Mouse (Mus musculus): ENCODE data around the gene Ncstn. TPM values are rescaled to one million over a fixed set of nuclear protein-coding genes. Genes with fewer than 3 reads are reported as not detected.

Gene Ncstn
- polyA plus RNA-seq, 1 experiment = 95.0 TPM

- TF ChIP-seq CTCF (IDR thresholded peaks at IDR 0.05; ENCODE audit: insufficient read depth, low read length) (peak; percentile 59), POLR2A (IDR thresholded peaks at IDR 0.05; ENCODE audit: borderline replicate concordance, extremely low read depth, low read depth, low read length) (no peak)
- Histone ChIP-seq H3K4me1 (ENCODE audit: control insufficient read depth, insufficient read depth, low read length) (no peaks in the 10 kb centered on the region), H3K4me3 (replicated peaks; ENCODE audit: extremely low read depth, low read depth, low read length) (no peak overlapping the region)
- WGBS = 45% methylated on average over 3 of the region's 3 CpGs
- DNase-seq = no peak
Observed at GRCm38 (mm10) chr1:172119720-172120119, 37.1 kb upstream of the Ncstn start.

- Histone ChIP-seq H3K4me3 (replicated peaks; ENCODE audit: extremely low read depth, low read depth, low read length) (no peak overlapping the region), H3K4me1 (ENCODE audit: control insufficient read depth, insufficient read depth, low read length) (no peaks in the 10 kb centered on the region)
- DNase-seq = no peak
- TF ChIP-seq CTCF (IDR thresholded peaks at IDR 0.05; ENCODE audit: insufficient read depth, low read length) = no peak
- no peak for TF ChIP-seq POLR2A (IDR thresholded peaks at IDR 0.05; ENCODE audit: borderline replicate concordance, extremely low read depth, low read depth, low read length)
- 69% methylated on average over 6 of the region's 6 CpGs for WGBS
Observed at GRCm38 (mm10) chr1:172119100-172119499, 36.5 kb upstream of the Ncstn start.

- DNase-seq = no peak
- 91% methylated on average over 5 of the region's 5 CpGs for WGBS
- H3K4me1 ChIP-seq (ENCODE audit: control insufficient read depth, insufficient read depth, low read length) = no peaks in the 10 kb centered on the region
- TF ChIP-seq POLR2A (IDR thresholded peaks at IDR 0.05; ENCODE audit: borderline replicate concordance, extremely low read depth, low read depth, low read length) (no peak), CTCF (IDR thresholded peaks at IDR 0.05; ENCODE audit: insufficient read depth, low read length) (no peak)
- H3K4me3 ChIP-seq (replicated peaks; ENCODE audit: extremely low read depth, low read depth, low read length) = no peak overlapping the region
Observed at GRCm38 (mm10) chr1:172116948-172117347, 34.4 kb upstream of the Ncstn start.

- TF ChIP-seq CTCF (IDR thresholded peaks at IDR 0.05; ENCODE audit: insufficient read depth, low read length) = no peak
- no peak for TF ChIP-seq POLR2A (IDR thresholded peaks at IDR 0.05; ENCODE audit: borderline replicate concordance, extremely low read depth, low read depth, low read length)
- Histone ChIP-seq H3K4me3 (replicated peaks; ENCODE audit: extremely low read depth, low read depth, low read length) (no peak overlapping the region), H3K4me1 (ENCODE audit: control insufficient read depth, insufficient read depth, low read length) (no peaks in the 10 kb centered on the region)
- no peak for DNase-seq
- WGBS = 87% methylated on average over 10 of the region's 10 CpGs
Observed at GRCm38 (mm10) chr1:172107777-172108477, 25.3 kb upstream of the Ncstn start.

DNA sequence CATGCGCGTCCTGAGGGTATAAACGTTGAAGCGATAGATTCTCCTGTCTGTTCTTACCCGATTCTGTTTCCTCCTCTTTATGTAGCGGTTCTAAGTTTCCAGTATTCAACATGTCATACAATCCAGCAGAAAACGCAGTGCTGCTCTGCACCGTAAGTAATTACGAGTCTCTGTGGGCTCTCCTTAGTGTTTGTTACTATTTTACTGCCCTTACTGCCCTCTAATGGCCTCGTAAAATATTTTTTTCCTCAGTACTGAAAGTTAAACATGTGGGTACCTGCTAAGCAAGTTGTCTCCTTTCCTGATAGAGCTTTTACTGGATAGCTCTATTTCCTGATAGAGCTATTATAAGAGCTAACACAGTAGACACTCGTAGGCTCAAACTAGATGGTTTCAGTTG, 22.5 kb upstream of the Ncstn start:
- DNase-seq = no peak
- no peak overlapping the region for H3K4me3 ChIP-seq (replicated peaks; ENCODE audit: extremely low read depth, low read depth, low read length)
- TF ChIP-seq CTCF (IDR thresholded peaks at IDR 0.05; ENCODE audit: insufficient read depth, low read length) (no peak), POLR2A (IDR thresholded peaks at IDR 0.05; ENCODE audit: borderline replicate concordance, extremely low read depth, low read depth, low read length) (no peak)
- WGBS = 79% methylated on average over 11 of the region's 11 CpGs
- no peaks in the 10 kb centered on the region for H3K4me1 ChIP-seq (ENCODE audit: control insufficient read depth, insufficient read depth, low read length)

GRCm38 (mm10) chr1:172103619-172104018, 21.0 kb upstream of the Ncstn start:
- no peak for DNase-seq
- Histone ChIP-seq H3K4me1 (ENCODE audit: control insufficient read depth, insufficient read depth, low read length) (no peaks in the 10 kb centered on the region), H3K4me3 (replicated peaks; ENCODE audit: extremely low read depth, low read depth, low read length) (no peak overlapping the region)
- WGBS = 56% methylated on average over 4 of the region's 4 CpGs
- TF ChIP-seq CTCF (IDR thresholded peaks at IDR 0.05; ENCODE audit: insufficient read depth, low read length) (no peak), POLR2A (IDR thresholded peaks at IDR 0.05; ENCODE audit: borderline replicate concordance, extremely low read depth, low read depth, low read length) (no peak)

GRCm38 (mm10) chr1:172099325-172100033, 16.9 kb upstream of the Ncstn start:
- TF ChIP-seq POLR2A (IDR thresholded peaks at IDR 0.05; ENCODE audit: borderline replicate concordance, extremely low read depth, low read depth, low read length) (no peak), CTCF (IDR thresholded peaks at IDR 0.05; ENCODE audit: insufficient read depth, low read length) (no peak)
- no peak for DNase-seq
- WGBS = 79% methylated on average over 6 of the region's 6 CpGs
- Histone ChIP-seq H3K4me3 (replicated peaks; ENCODE audit: extremely low read depth, low read depth, low read length) (no peak overlapping the region), H3K4me1 (ENCODE audit: control insufficient read depth, insufficient read depth, low read length) (no peaks in the 10 kb centered on the region; the same call in 1 of the 2 replicates)

DNA sequence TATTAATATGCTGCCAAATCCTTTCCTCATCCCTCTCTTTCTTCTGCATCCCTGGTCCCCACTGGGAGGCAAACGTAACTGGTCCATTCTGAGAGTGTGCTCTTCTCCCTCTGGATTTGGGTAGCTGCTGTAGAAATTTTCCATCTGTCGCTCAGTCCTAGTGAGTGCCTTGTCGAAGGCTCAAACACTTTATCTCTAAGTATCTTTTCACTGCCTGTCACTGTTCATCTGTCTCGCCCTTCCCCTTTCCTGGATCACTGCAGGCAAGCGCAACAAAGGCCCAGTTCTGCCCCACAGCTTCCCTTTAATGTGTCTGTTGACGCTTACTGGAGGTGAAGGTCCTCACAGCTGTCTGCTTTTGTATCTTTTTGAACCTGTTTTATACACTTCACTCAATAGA, 12.6 kb upstream of the Ncstn start:
- Histone ChIP-seq H3K4me3 (replicated peaks; ENCODE audit: extremely low read depth, low read depth, low read length) (no peak overlapping the region), H3K4me1 (ENCODE audit: control insufficient read depth, insufficient read depth, low read length) (no peaks in the 10 kb centered on the region; the same call in 1 of the 2 replicates)
- TF ChIP-seq CTCF (IDR thresholded peaks at IDR 0.05; ENCODE audit: insufficient read depth, low read length) = no peak
- TF ChIP-seq POLR2A (IDR thresholded peaks at IDR 0.05; ENCODE audit: borderline replicate concordance, extremely low read depth, low read depth, low read length) = no peak
- no peak for DNase-seq
- WGBS = 41% methylated on average over 6 of the region's 6 CpGs

GRCm38 (mm10) chr1:172094295-172094694, 11.7 kb upstream of the Ncstn start:
- Histone ChIP-seq H3K4me1 (ENCODE audit: control insufficient read depth, insufficient read depth, low read length) (no peaks in the 10 kb centered on the region; the same call in 1 of the 2 replicates), H3K4me3 (replicated peaks; ENCODE audit: extremely low read depth, low read depth, low read length) (no peak overlapping the region)
- DNase-seq = no peak
- no peak for TF ChIP-seq CTCF (IDR thresholded peaks at IDR 0.05; ENCODE audit: insufficient read depth, low read length)
- TF ChIP-seq POLR2A (IDR thresholded peaks at IDR 0.05; ENCODE audit: borderline replicate concordance, extremely low read depth, low read depth, low read length) = no peak

DNA sequence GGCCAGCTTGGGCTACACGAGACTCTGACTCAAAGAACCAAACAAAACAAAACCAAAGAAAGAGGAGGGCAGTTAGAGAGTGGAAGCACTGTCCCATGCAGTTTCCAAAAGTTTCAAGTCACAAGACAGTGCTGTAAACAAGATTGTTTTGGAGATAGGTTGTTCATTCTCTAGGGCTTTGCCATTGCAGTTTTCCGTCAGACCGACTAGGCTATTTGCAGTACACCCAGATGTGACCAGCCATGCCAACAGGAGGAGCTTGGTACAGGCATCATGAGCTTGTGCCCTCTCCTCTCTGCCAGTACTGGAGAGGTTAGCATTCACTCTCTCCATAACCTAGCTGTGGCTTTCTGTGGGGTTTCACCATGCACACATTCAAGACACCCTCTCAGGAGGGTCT, 10.9 kb upstream of the Ncstn start:
- no peak for TF ChIP-seq POLR2A (IDR thresholded peaks at IDR 0.05; ENCODE audit: borderline replicate concordance, extremely low read depth, low read depth, low read length)
- TF ChIP-seq CTCF (IDR thresholded peaks at IDR 0.05; ENCODE audit: insufficient read depth, low read length) = no peak
- DNase-seq = no peak

More for the DNA sequence above, 10.9 kb upstream of the Ncstn start:
- Histone ChIP-seq H3K4me1 (ENCODE audit: control insufficient read depth, insufficient read depth, low read length) (no peaks in the 10 kb centered on the region; the same call in 1 of the 2 replicates), H3K4me3 (replicated peaks; ENCODE audit: extremely low read depth, low read depth, low read length) (no peak overlapping the region)
- whole genome bisulfite sequencing = 34% methylated on average over 3 of the region's 3 CpGs

All from lung, adult 2 months (tissue).